Mouse (Mus musculus) CH12.LX (cell line): ENCODE results near the gene Fez2.

Experiments used
- CTCF ChIP-seq, 2 experiments: IDR thresholded peaks in 1 of 2; conservative IDR thresholded peaks in 1 of 2; 2 replicates each; pipeline ENCODE4 v1.5.1; 2011 to 2012; ENCODE audit warnings: low read depth in 2 of 2, low read length in 2 of 2, improper control_type of control experiment in 1 of 2, inconsistent platforms in 1 of 2, mild to moderate bottlenecking in 1 of 2, moderate library complexity in 1 of 2
- EP300 ChIP-seq: IDR thresholded peaks from 2 replicates; pipeline ENCODE4 v1.6.1; 2011; ENCODE audit warnings: low read length, improper control_type of control experiment
- GABPA ChIP-seq: IDR thresholded peaks from 2 replicates; pipeline ENCODE4 v1.6.1; 2012; ENCODE audit warnings: low read depth, low read length, improper control_type of control experiment, inconsistent platforms; ENCODE audit not compliant: insufficient replicate concordance
- POLR2A ChIP-seq: IDR thresholded peaks from 2 replicates; pipeline ENCODE4 v1.6.1; 2011; ENCODE audit warnings: low read depth, mild to moderate bottlenecking, improper control_type of control experiment, low read length
- ZC3H11A ChIP-seq: IDR thresholded peaks from 2 replicates; pipeline ENCODE4 v1.6.1; 2012; ENCODE audit warnings: low read depth, mild to moderate bottlenecking, inconsistent platforms, low read length, improper control_type of control experiment
- ZKSCAN1 ChIP-seq: IDR thresholded peaks from 2 replicates; pipeline ENCODE4 v1.6.1; 2012; ENCODE audit warnings: low read depth, inconsistent platforms, low read length, improper control_type of control experiment, borderline replicate concordance
- ZNF384 ChIP-seq: IDR thresholded peaks from 2 replicates; pipeline ENCODE4 v1.6.1; 2012; ENCODE audit warnings: low read depth, low read length, improper control_type of control experiment, inconsistent platforms

- TF ChIP-seq ZKSCAN1: no peak
- TF ChIP-seq ZC3H11A: no peak
- TF ChIP-seq ZNF384: no peak
- TF ChIP-seq GABPA: no peak
- TF ChIP-seq EP300: no peak
- TF ChIP-seq POLR2A: no peak
- no peak for TF ChIP-seq CTCF (conservative IDR thresholded peaks at IDR 0.05 in 1 of 2, IDR thresholded peaks at IDR 0.05 in 1 of 2; ENCODE audit: low read depth in 2 of 2, low read length in 2 of 2)
Observed at GRCm38 (mm10) chr17:78408386-78408785, 9.6 kb downstream of the Fez2 start.
